Mouse (Mus musculus) left cerebral cortex, postnatal 14 days (tissue): ENCODE results near the gene Tcap. TPM values are rescaled to one million over a fixed set of nuclear protein-coding genes. Genes with fewer than 3 reads are reported as not detected.
"Not testable (repeated sequence)": the region's sequence is repeated elsewhere in the genome, so short reads cannot be mapped to it uniquely, and the experiment has no call there.

Experiments
- DNase-seq, 2 experiments: peaks; one replicate each; pipeline ENCODE4 v3.0.0; 2021 to 2022; ENCODE audit warnings: low spot score in 2 of 2, mixed read lengths in 1 of 2
- intact Hi-C: fragments of 180-260 bp; cut with DNase I; formaldehyde crosslinking; loops from one replicate; pipeline ENCODE4 v1.15.1; 2025
- total RNA-seq, 2 experiments: library from RNA; stranded (reverse); gene quantifications; 2 replicates each; pipeline ENCODE4 v1.2.3; 2021

The Tcap gene
- total RNA-seq, 2 experiments from 2014 or later, result 8.8 to 13.1 TPM

DNA sequence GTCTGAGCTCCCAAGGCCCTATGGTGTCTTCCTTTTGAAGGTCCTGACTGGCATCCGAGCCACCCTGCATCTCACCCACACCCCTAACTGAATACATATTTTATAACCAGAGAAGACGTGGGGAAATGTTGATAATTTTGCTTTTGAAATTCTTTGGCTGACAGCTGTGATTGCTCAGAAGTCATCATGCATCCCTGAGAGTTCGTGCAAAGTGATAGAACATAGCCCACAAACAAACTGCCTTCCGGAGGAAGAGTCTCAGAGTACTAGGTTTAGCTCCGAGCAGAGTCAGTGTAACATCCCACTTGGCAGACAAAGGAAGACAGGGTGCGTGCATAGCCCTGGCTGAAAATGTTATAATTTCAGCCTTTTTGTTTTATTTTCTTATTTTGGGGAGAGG lies 10.4 kb upstream of the Tcap start:
- intact Hi-C loops, result loop anchor here (2.0 kb wide), 1 partner anchor 28 kb away; no protein-coding TSS in a partner anchor
- DNase-seq, result no peak

DNA sequence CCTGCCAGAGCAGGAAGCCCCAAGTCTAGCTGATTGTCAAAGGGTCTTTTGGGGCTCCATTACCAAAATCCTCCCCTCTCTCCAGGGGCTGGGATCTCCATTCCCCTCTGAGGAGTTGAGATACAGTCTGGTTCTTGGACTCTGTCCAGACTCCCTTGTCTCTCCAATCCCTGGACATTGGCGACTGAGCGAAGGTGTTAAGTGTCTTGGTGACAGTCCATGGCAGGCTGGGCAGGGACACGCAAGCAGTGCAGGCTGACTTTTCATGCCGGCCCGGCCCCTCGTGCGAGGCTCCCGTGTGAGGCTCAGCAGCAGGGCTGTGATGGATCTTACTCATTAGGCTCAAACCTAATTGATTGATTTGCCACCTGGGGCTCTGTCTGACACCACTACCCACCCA lies 9.3 kb upstream of the Tcap start:
- intact Hi-C loops, result no loop called here
- DNase-seq, result no peak

DNA sequence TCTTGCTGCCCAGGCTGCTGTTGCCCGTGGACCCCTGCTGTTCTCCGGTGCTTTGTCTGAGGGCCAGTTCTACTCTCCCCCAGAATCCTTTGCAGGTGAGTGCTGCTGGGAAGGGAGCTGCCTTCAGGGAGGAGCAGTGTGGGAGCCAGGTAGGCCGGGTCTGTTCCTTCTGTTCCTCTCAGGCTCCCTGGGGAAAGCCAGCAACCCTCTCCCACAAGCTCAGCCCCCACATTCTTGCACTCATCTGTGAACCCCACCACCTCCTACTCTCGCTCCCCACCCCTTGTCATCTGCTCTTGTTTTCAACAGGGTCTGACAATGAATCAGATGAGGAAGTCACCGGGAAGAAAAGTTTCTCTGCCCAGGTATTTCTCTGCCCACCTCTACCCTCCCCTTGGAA lies 6.9 kb upstream of the Tcap start:
- DNase-seq, result no peak
- intact Hi-C loops, result no loop called here

DNA sequence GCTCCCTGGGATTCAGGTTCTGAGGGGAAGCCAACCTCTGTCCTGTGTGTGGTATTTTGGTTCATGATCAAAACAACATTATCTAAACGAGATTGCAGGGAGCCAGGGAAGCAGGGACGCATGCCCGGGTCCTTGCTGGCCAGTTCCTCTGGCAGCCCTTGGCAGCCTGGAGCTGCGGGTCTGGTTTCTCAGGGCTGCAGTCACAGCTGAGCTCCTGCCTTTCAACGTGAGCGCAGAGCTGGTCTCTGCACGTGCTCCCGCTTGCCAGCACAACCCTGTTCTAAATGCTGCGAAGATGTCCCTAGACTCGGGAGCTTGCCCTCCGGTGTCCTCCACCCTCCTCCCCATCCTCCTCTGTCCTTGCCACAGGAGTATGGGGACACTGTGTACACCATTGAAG lies 5.8 kb upstream of the Tcap start:
- DNase-seq, result no peak
- intact Hi-C loops, result no loop called here

DNA sequence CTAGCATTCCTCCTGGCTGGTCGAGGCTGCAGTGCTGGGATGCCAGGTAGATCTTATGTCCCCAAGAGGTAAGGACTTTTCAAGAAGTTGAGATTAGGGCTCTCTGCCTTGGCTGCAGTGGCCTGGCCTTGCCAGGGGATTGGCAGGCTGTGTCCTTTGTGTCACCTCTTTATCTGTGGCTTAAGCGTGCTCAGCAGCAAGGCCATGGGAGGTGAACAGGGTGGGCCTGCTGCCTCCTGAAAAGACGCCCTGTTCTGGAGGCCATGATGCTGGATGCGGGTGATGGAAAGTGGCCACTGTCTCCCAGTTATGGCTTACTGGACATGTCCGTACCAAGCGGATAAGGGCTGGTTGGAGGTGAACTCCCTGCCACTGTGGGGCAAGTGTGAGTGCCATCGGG lies 4.2 kb upstream of the Tcap start:
- DNase-seq, result no peak

DNA sequence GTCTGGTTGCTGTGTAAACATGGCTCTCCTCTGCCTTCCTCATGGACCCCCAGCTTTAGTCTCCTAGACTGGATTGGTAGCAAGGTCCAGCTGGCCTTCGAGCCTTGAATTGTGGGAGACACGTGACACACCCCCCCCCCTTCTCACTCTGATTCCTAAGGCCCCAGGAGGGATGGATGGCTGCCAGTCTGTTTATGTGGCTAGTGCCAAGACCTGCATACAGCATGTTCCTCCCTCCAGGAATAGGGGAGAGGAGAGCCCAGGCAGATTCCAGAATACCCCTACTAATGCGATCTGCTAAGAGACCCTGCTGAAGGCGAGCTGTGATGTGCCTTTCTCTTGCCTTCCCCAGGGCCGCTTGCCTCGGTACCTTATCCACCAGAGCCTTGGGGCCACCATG lies 3.5 kb upstream of the Tcap start:
- no peak for DNase-seq
- intact Hi-C loops, result no loop called here

More for the DNA sequence above, 4.2 kb upstream of the Tcap start:
- intact Hi-C loops, result no loop called here

DNA sequence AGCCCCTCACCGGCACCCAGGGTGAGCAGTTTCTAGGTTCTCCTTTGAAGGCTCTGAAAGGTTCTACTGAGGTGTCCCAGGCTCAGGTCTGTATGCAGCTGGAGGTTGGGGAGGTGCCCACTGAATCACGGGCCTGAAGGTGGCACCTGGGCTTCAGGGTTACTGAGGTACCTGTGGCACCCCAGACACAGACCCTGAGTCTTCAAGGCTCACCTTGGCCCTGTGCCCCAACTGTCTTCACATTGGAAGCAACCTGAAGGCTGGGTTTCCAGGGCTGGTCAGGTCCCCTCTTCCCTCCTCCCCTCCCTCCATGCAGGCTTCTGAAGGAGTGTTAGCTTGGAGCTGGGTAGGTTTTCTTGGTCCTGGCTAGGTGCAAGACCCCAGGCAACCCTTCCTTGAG lies 2.0 kb upstream of the Tcap start:
- no peak for DNase-seq

DNA sequence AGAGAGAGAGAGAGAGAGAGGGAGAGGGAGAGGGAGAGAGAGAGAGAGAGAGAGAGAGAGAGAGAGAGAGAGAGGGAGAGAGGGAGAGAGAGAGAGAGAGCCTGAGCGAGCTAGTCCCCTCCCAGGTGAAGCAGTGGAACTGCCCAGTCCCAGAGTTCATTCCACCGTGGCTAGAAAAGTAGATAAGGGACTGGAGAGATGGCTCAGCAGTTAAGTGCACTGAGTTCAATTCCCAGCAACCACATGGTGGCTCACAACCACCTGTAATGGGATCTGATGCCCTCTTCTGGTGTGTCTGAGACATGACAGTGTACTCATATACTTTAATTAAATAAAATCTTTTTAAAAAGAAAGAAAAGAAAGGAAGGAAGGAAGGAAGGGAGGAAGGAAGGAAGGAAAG lies 1.2 kb upstream of the Tcap start:
- DNase-seq, intact Hi-C loops: not testable (repeated sequence)

More for the DNA sequence above, 2.0 kb upstream of the Tcap start:
- intact Hi-C loops, result no loop called here

DNA sequence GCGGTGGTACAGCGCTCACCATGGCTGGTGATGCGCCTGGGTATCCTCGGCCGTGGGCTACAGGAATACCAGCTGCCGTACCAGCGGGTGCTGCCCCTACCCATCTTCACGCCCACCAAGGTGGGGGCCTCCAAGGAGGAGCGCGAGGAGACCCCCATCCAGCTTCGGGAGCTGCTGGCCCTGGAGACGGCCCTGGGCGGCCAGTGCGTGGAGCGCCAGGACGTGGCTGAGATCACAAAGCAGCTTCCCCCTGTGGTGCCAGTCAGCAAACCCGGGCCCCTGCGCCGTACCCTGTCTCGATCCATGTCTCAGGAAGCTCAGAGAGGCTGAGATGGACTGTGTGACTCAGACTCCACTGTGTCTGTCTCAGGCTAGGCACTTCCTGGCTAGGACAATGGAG lies 605 bp downstream of the Tcap start:
- no peak for DNase-seq
- intact Hi-C loops, result no loop called here

DNA sequence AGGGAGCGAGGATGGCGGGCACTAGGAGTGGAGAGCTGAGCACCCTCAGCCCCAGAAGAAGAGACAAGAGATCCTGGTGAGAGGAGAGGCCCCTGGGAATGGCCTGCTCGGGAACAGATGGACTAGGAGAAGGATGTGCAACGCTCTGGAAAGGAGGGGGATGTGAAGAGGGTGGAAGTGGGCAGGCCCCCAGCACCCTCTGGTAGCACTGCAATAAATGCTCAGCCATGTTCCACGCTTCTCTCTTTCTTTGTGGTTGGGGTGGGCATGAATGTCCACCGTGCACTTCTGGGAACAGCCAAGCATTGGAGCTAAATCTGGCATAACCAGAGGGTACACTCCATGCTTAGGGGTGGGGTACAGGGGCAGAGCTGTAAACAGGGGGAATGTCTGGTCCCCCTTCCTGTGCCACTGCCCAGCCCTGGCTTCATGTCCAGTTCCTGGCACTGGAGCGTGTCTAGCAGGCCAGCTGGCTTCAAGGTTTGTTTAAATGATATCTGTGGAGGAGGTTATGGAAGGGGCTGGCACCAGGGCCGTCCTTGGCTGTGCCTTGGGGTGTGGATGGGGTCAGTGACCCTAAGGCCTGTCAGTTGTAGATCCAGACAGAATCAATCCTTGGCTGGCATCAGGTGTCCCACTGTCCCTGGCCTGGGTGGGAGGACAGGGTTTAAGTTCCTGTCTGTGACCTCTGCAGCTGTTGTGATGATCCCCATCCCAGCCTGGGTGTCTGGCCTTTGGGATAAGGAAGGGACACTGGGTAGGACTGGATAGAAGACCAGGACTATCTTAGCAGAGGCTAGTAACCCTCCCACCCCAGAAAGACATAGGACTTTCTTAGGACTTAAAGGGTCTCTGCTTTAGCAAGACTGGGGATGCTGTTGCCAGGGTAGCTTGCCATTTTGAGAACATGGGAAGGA lies 1.4 kb downstream of the Tcap start:
- DNase-seq, result no peak
- intact Hi-C loops, result loop anchor here (5.0 kb wide), 1 partner anchor 38 kb away; the partner anchor contains the start of gene Ppp1r1b

DNA sequence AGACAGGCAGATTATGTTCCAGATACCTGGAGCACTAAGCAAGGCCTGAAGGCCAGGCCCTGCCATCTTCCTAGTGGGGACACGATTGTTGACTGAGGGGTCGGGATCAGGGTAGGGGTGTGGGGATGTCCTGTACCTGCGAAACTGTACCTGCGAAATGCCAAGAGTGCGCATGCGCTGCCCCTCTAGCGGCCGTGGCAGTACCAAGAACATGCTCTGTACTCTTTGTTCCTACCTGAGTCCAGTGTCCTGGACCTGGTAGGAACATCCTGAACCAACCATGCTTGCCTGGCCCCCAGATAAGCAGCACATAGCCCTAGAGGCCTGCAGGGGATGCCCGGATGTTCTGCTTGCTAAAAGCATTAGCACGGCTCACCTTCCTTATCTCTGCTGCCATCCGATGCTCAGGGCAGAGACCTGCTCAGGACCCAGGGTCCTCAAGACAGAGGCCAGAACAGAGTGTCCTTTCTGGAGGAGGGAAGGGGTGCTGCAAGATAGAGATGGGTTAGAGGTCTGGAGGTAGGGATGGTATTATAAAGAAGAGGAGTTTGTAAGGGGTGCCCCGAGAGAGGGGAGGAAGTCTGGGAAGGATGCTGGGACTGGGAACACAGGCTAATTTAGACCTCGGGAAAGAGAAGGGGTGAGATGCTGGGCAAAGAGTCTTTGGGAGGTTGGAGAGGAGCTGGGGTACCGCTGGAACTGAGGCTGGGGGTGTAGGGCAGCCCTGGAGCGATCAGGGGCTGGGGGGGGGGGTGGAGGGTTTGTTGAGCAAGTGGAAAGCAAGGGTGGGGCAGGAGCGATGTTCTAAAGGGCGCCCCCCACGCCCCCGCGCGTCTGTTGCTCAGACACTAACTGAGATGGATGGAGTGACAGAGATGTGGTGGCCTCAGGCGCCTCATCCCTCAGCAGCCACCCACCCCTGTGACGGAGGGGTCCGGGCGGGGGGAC lies 2.3 kb downstream of the Tcap start, which contains the start of gene Pnmt:
Gene Pnmt (plus strand): TSS at position 813 of the 948 bp plus-strand sequence.
- intact Hi-C loops, result loop anchor here (5.0 kb wide), 1 partner anchor 39 kb away; the partner anchor contains the start of gene Ppp1r1b
- DNase-seq, result no peak

DNA sequence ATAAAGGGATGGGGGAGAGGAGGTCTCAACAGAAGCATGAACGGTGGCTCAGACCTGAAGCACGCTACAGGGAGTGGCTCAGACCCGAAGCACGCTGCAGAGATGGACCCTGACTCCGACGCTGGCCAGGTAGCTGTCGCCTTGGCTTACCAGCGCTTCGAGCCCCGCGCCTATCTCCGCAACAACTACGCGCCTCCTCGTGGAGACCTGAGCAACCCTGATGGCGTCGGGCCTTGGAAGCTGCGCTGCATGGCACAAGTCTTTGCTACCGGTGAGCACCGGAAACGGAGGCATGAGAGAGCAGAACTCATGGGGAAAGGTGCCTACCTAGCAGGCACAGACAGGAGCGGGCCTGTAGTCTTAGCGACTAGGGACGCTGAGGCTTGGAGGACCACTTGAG lies 3.0 kb downstream of the Tcap start:
- intact Hi-C loops, result loop anchor here (5.0 kb wide), 1 partner anchor 39 kb away; the partner anchor contains the start of gene Ppp1r1b
- DNase-seq, result no peak

DNA sequence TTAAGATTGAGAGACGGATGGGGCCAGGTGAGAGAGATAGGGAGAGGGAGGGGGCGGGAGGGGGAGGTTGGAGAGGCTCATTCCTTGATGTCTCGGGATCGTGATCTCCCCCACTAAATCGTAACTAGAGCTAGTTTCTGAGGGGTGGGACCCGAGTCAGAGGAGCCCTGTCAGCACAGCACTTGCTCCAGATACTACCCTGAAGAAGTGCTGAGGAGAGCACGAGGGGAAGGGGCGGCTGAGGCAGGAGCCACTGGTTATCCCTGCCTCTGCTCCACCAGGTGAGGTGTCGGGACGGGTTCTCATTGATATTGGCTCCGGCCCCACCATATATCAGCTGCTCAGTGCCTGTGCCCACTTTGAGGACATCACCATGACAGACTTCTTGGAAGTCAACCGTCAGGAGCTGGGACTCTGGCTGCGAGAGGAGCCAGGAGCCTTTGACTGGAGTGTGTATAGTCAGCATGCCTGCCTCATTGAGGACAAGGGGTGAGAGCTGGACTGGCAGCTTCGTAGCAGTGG lies 3.5 kb downstream of the Tcap start:
- intact Hi-C loops, result loop anchor here (5.0 kb wide), 1 partner anchor 40 kb away; the partner anchor contains the start of gene Ppp1r1b

DNA sequence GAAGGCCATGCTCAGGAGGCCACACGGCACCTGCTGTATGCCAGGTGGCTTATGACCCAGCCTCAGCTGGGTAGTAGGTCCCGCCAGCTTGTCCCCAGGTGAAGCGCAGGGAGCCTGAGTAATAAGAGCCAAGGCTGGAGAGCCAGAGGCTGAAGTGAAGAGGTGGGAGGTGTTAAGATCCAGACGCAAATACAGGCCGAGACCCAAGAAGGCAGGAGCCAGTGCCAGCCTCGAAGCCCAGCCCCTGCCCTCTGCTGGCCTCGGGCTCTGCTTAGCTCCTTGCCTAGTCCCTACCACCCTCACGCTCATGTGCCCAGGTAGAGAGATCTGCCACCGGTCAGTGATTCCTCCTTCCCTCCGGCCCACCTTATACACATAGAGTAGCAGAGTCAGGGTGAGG lies 4.7 kb downstream of the Tcap start:
- DNase-seq, result no peak
- intact Hi-C loops, result loop anchor here (5.0 kb wide), 1 partner anchor 41 kb away; the partner anchor contains the start of gene Ppp1r1b

More for the DNA sequence above, 3.5 kb downstream of the Tcap start:
- no peak for DNase-seq

DNA sequence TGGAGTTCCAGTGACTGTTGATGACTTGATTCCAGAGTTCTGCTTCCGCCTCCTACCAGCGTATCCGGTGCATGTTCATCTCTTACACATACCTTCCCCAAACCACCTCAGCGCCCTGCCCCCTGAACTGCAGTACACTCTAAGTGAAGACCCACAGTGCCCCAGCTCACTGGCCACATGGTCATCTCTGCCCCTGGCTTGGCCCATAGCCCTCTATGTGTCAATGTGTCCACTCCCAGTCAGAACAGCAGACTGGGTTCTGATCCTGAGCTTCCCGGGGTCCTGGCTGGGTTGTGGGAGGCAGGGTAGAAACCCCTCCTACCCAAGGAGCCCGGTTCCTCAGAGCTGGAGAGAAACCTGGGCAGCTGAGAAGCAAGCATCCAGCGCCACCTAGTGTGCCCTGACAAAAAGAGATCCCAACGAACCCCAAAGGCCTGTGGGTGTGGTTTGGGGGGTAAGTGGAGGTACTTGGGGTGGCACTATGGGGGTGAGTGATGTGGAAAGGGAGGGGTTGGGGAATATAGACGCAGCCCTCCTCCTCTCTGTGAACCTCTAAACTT lies 5.7 kb downstream of the Tcap start:
- peak; percentile 80 to 81 for DNase-seq
- intact Hi-C loops, result loop anchor here (1.0 to 5.0 kb wide), 2 partner anchors 42 to 124 kb away; partner anchors contain the start of gene Ppp1r1b

DNA sequence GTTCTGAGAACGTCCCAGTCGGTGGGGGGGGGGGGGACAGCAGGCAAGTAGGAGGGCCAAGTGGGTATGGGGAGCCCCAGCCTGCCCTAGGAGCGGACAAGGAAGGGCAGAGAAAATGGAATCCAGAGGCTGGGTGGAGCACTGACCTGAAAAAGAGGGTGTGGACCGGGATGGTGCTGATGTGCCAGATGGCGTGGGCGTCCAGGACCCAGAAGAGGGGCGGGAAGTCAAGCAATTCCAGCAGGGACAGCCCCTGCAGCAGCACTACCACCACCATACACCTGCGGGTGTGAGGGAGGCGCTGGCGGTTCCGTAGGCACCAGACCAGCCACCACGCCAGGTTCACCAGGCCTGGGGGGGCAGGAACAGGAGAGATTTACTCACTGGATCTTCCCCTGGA lies 6.5 kb downstream of the Tcap start:
- intact Hi-C loops, result no loop called here
- DNase-seq, result no peak

DNA sequence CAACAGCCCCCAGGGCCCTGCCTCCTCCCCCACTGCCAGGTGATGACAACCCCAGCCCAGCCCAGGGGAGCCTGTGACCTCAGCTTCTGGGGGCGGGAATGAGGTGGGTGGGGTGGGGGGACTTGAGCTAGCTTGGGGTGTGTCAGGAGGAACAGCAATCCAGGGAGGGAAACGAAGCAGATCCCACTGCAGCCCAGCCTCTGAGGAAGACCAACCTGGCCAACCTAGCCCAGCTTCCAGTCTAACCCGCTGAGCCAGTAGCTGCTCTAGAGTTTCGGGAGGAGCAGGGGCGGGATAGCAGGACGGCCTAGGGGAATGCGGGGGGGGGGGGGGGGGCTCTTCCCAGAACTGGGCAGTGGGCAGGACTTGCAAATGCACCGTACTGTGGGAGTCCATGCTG lies 8.4 kb downstream of the Tcap start:
- intact Hi-C loops, result no loop called here

DNA sequence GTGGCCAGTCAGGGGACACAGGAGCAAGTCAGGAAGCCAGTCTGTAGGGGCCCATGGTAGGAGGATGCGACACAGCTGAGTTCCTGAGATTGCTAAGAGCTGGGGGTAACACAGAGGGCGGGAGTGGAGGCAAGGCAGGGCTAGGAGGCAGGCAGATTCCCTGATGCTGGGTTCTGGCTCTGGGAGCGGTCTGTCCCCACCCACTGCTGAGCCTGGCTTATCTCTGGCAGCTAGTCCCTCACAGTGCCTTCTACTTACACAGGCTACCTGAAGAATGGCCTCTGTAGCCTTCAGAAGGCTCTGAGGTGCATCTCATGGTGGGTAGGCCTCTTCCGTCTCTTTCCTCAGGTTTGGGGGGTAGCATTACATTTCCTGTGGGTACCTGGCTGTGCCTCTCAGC lies 9.0 kb downstream of the Tcap start:
- intact Hi-C loops, result no loop called here
- DNase-seq, result no peak

More for the DNA sequence above, 8.4 kb downstream of the Tcap start:
- DNase-seq, result no peak

DNA sequence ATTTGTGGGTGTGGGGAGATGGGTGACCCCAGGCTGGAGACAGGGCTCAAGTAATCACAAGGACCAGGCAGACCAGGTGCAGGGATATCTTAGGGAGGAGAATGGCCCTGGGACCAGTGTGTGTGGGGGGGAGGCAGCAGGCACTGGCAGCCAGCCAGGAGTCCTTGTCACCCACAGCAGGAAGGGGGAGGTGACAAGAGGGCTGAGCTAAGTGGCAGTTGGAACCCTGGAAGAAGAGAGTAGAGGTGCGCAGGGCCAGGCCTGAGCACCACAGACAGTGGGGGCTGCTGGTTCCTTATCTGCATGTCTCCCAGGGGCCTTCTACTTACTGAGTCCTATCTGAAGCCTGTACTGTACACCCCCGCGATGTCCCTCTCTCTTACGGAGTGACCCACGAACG lies 9.7 kb downstream of the Tcap start:
- no peak for DNase-seq
- intact Hi-C loops, result no loop called here
